Mouse (Mus musculus): ENCODE data around the gene Meox2.

- TF ChIP-seq CHD2 (IDR thresholded peaks at IDR 0.05; ENCODE audit: low read depth, low read length) (no peak), MAFK (IDR thresholded peaks at IDR 0.05; ENCODE audit: insufficient read depth, low read depth, low read length) (peak; percentile 86)
Observed at GRCm38 (mm10) chr12:37143879-37144278, 35.5 kb downstream of the Meox2 start.
